Comparison of ENCODE assay signal across 10 mouse cellular contexts in the genomic region with DNA sequence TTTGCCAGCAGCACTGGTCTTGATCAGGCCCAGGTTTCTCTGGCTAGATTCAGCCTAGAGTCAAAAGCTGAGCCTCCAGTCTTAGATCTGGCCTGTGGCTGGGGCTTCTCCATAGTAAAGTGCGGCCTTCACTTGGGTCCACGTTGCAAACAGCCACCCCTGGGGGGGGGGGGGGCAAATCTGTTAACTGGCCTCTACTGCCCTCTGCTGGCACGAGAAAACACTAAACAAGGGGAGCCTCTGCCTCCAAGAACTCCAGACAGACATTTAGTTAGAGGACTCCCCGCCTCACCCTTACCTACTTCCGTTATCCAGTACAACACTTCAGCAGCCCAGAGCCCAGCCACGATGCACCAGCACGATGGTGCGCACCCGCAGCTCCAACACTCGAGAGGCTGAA. TPM values are rescaled to one million over a fixed set of nuclear protein-coding genes. Genes with fewer than 3 reads are reported as not detected.
DNase-seq lines count a peak whose midpoint lies in the region; TF ChIP-seq lines count a peak whose summit lies in the region.
"Had no signal": no experiment of that assay in that cellular context is flagged by ENCODE, and none has a peak within 500 bp of the region (broad histone marks: within the 10 kb centered on the region; RNA-seq: fewer than 3 reads in every experiment).

No protein-coding gene starts in this region.

- TF ChIP-seq RAD21 in CH12.LX (IDR thresholded peaks at IDR 0.05; ENCODE audit: low read depth, low read length) = peak; percentile 76

- H3K4me3 ChIP-seq in CH12.LX (replicated peaks in 1 of 3; ENCODE audit: low read depth in 2 of 3, low read length in 2 of 3, poor library complexity in 1 of 3) = no peak overlapping the region
- H3K4me3 ChIP-seq: limb, embryonic 13.5 days had no signal

- TF ChIP-seq POLR2A in CH12.LX (IDR thresholded peaks at IDR 0.05; ENCODE audit: low read depth, low read length) = no peak

- H3K9ac ChIP-seq in CH12.LX (ENCODE audit: insufficient read depth, low read depth) = no peak overlapping the region
- H3K9ac ChIP-seq: limb, embryonic 13.5 days had no signal

- no peaks in the 10 kb centered on the region for H3K36me3 ChIP-seq in CH12.LX (replicated peaks in 1 of 2; ENCODE audit: control insufficient read depth in 1 of 2, insufficient read depth in 1 of 2, low read length in 1 of 2)
- H3K36me3 ChIP-seq: limb, embryonic 13.5 days had no signal

- H3K4me2 ChIP-seq in CH12.LX (ENCODE audit: insufficient read depth, low read depth, poor library complexity, severe bottlenecking) = no peak overlapping the region
- H3K4me2 ChIP-seq: limb, embryonic 13.5 days had no signal

- TF ChIP-seq EP300 in CH12.LX (IDR thresholded peaks at IDR 0.05; ENCODE audit: low read length) = no peak

- TF ChIP-seq CTCF in CH12.LX (conservative IDR thresholded peaks at IDR 0.05 in 1 of 2, IDR thresholded peaks at IDR 0.05 in 1 of 2; ENCODE audit: low read depth in 2 of 2, low read length in 2 of 2) = peak; percentile 8 to 86; a peak in 2 of 4 replicates

- no peaks in the 10 kb centered on the region for H3K27me3 ChIP-seq in CH12.LX (replicated peaks)
- H3K27me3 ChIP-seq: limb, embryonic 13.5 days had no signal

- H3K4me1 ChIP-seq in CH12.LX (ENCODE audit: control insufficient read depth in 1 of 2, insufficient read depth in 2 of 2) = peaks cover 5 to 15% of the 10 kb centered on the region in 2 experiments; a peak in 2 of 4 replicates
- H3K4me1 ChIP-seq: limb, embryonic 13.5 days had no signal

- peak; percentile 72 for DNase-seq in kidney, postnatal 10 days
- DNase-seq in kidney, adult 18-20 months = no peak
- no peak for DNase-seq in CH12.LX (ENCODE audit: extremely low read depth)
- DNase-seq in R1 (ENCODE audit: low read depth, low spot score) = peak; percentile 82
- DNase-seq in lung, postnatal 10 days = peak; percentile 70
- no peak for DNase-seq in yolk sac, embryonic 10.5 days (ENCODE audit: low spot score)
- DNase-seq in layer of hippocampus, adult 18-20 months (ENCODE audit: low spot score in 2 of 2) = no peak

- in situ Hi-C loops in CH12.LX (cut with MboI; ENCODE audit: low pct_ligation_motif_present, low pct_unique_long_range_greater_than_20kb, low sequenced_read_pairs) = no loop called here

- no peak overlapping the region for H3K27ac ChIP-seq in CH12.LX (ENCODE audit: insufficient read depth, low read depth)
- H3K27ac ChIP-seq: limb, embryonic 13.5 days had no signal

- no peaks in the 10 kb centered on the region for H3K79me2 ChIP-seq in CH12.LX (replicated peaks; ENCODE audit: control insufficient read depth, extremely low read depth, insufficient read depth, poor library complexity, severe bottlenecking)

- H3K9me3 ChIP-seq in CH12.LX (replicated peaks; ENCODE audit: low read length) = peaks cover 2% of the 10 kb centered on the region
- H3K9me3 ChIP-seq: limb, embryonic 13.5 days had no signal

- dilution Hi-C loops in CH12.LX (cut with MboI; ENCODE audit: extremely low pct_ligation_motif_present, extremely low pct_unique_long_range_greater_than_20kb, low sequenced_read_pairs) = no loop called here

TF ChIP-seq in CH12.LX, 34 proteins besides CTCF, POLR2A, EP300 and RAD21:
- peak; percentile 60; the same call in 1 of the 2 replicates for TF ChIP-seq MAZ (IDR thresholded peaks at IDR 0.05; ENCODE audit: low read depth, low read length)
- peak; percentile 96 for TF ChIP-seq SMC3 (IDR thresholded peaks at IDR 0.05; ENCODE audit: low read depth, low read length)
- TF ChIP-seq MEF2A (IDR thresholded peaks at IDR 0.05; ENCODE audit: borderline replicate concordance, low read depth, low read length) = no peak
- TF ChIP-seq ZC3H11A (IDR thresholded peaks at IDR 0.05; ENCODE audit: low read depth, low read length) = peak; percentile 60

RNA-seq across cellular contexts. Expression of a gene that starts 11.9 kb away (rescaled TPM):
- 137 and 145 TPM in 2 replicates for total RNA-seq in CH12.LX (2012; rRNA removed)
- total RNA-seq in CH12.LX (2014; rRNA removed) = 105 and 116 TPM in 2 replicates
- 161 and 175 TPM in 2 replicates for polyA plus RNA-seq in CH12.LX (2012; ENCODE audit: insufficient read length, low read depth)
- total RNA-seq in layer of hippocampus, adult 18-20 months (2021) = 10 to 100 TPM; 75.0 to 76.0 TPM

RNA-seq across cellular contexts. Expression of a gene that starts 29.4 kb away (rescaled TPM):
- total RNA-seq in CH12.LX (2012; rRNA removed) = 3.3 and 5.4 TPM in 2 replicates
- total RNA-seq in CH12.LX (2014; rRNA removed) = 0.95 and 1.5 TPM in 2 replicates
- 3.2 and 3.8 TPM in 2 replicates for polyA plus RNA-seq in CH12.LX (2012; ENCODE audit: insufficient read length, low read depth)
- total RNA-seq in layer of hippocampus, adult 18-20 months (2021) = 10 to 100 TPM; 18.3 to 19.2 TPM

RNA-seq across cellular contexts. Expression of a gene that starts 30.6 kb away (rescaled TPM):
- total RNA-seq in CH12.LX (2012; rRNA removed) (0.13 and 0.55 TPM in 2 replicates), CH12.LX (2014; rRNA removed) (0.74 and 0.82 TPM in 2 replicates)
- 0.70 and 0.80 TPM in 2 replicates for polyA plus RNA-seq in CH12.LX (2012; ENCODE audit: insufficient read length, low read depth)
- under 1 TPM; 0.74 to 0.79 TPM for total RNA-seq in layer of hippocampus, adult 18-20 months (2021)
- polyA plus RNA-seq: neural tube, embryonic 14.5 days had no signal

RNA-seq across cellular contexts. Expression of a gene that starts 34.5 kb away (rescaled TPM):
- 0.84 TPM in 1 of 2 replicates, not detected in the other for total RNA-seq in CH12.LX (2012; rRNA removed)
- total RNA-seq in CH12.LX (2014; rRNA removed) = not detected in 2 replicates
- polyA plus RNA-seq in CH12.LX (2012; ENCODE audit: insufficient read length, low read depth) = 0.94 and 1.8 TPM in 2 replicates
- not detected for total RNA-seq in layer of hippocampus, adult 18-20 months (2021)
- polyA plus RNA-seq: neural tube, embryonic 14.5 days had no signal

RNA-seq across cellular contexts. Expression of a gene that starts 53.3 kb away (rescaled TPM):
- total RNA-seq in CH12.LX (2012; rRNA removed) (not detected in 2 replicates), CH12.LX (2014; rRNA removed) (not detected in 2 replicates)
- not detected in 2 replicates for polyA plus RNA-seq in CH12.LX (2012; ENCODE audit: insufficient read length, low read depth)
- not detected for total RNA-seq in layer of hippocampus, adult 18-20 months (2021)
- polyA plus RNA-seq: heart, embryonic 14.5 days; limb, embryonic 13.5 days; neural tube, embryonic 14.5 days had no signal

Comparison
In these comparisons a context has a peak if more than half of its experiments do, and no peak if none do; other contexts are left out.
1. DNase-seq: peak in kidney, postnatal 10 days (single experiment), R1 (single experiment) and lung, postnatal 10 days (single experiment); none in kidney, adult 18-20 months (single experiment), CH12.LX (single experiment), yolk sac, embryonic 10.5 days (single experiment) and layer of hippocampus, adult 18-20 months (0 of 2).